Mouse (Mus musculus): ENCODE results near the gene Samd8. TPM values are rescaled to one million over a fixed set of nuclear protein-coding genes. Genes with fewer than 3 reads are reported as not detected.

Gene Samd8
- polyA plus RNA-seq, 1 experiment from 2014 or later, result 8.1 TPM

GRCm38 (mm10) chr14:21787374-21787773 lies 37.0 kb downstream of the Samd8 start:
- H3K4me3 ChIP-seq (replicated peaks; ENCODE audit: low read depth, low read length), result no peak overlapping the region
- H3K9ac ChIP-seq (ENCODE audit: low read depth, low read length), result no peak overlapping the region
- DNase-seq (ENCODE audit: low spot score) (no peak), ATAC-seq (replicated peaks; ENCODE audit: low FRiP score, low read depth) (no peak)
- no peaks in the 10 kb centered on the region for H3K9me3 ChIP-seq (replicated peaks; ENCODE audit: low read length)
- H3K36me3 ChIP-seq (ENCODE audit: insufficient read depth, low read length), result peaks cover 5% of the 10 kb centered on the region; the same call in 1 of the 2 replicates
- no peak overlapping the region for H3K4me2 ChIP-seq (ENCODE audit: low read length)
- 58% methylated on average over 3 of the region's 3 CpGs for WGBS
- H3K4me1 ChIP-seq (replicated peaks; ENCODE audit: insufficient read depth, low read length), result no peaks in the 10 kb centered on the region
- H3K27me3 ChIP-seq (ENCODE audit: insufficient read depth, low read length), result no peaks in the 10 kb centered on the region
- no peak for TF ChIP-seq CTCF (IDR thresholded peaks at IDR 0.05; ENCODE audit: low read depth)
- H3K27ac ChIP-seq, result no peak overlapping the region

- TF ChIP-seq CTCF (IDR thresholded peaks at IDR 0.05; ENCODE audit: low read depth), result no peak
- WGBS, result 85% methylated on average over 5 of the region's 5 CpGs
- Histone ChIP-seq H3K36me3 (ENCODE audit: insufficient read depth, low read length) (peaks cover 5% of the 10 kb centered on the region), H3K4me3 (replicated peaks; ENCODE audit: low read depth, low read length) (no peak overlapping the region), H3K9me3 (replicated peaks; ENCODE audit: low read length) (no peaks in the 10 kb centered on the region), H3K9ac (ENCODE audit: low read depth, low read length) (no peak overlapping the region), H3K27me3 (ENCODE audit: insufficient read depth, low read length) (no peaks in the 10 kb centered on the region), H3K27ac (no peak overlapping the region), H3K4me1 (replicated peaks; ENCODE audit: insufficient read depth, low read length) (no peaks in the 10 kb centered on the region), H3K4me2 (ENCODE audit: low read length) (no peak overlapping the region)
- ATAC-seq (replicated peaks; ENCODE audit: low FRiP score, low read depth), result no peak
- DNase-seq (ENCODE audit: low spot score), result no peak
Observed at GRCm38 (mm10) chr14:21788121-21788520, 37.8 kb downstream of the Samd8 start.

- WGBS, result 82% methylated on average over 9 of the region's 9 CpGs
- Histone ChIP-seq H3K4me2 (ENCODE audit: low read length) (no peak overlapping the region), H3K9ac (ENCODE audit: low read depth, low read length) (no peak overlapping the region), H3K36me3 (ENCODE audit: insufficient read depth, low read length) (peaks cover 4% of the 10 kb centered on the region; the same call in 1 of the 2 replicates), H3K27ac (no peak overlapping the region), H3K9me3 (replicated peaks; ENCODE audit: low read length) (no peaks in the 10 kb centered on the region), H3K27me3 (ENCODE audit: insufficient read depth, low read length) (no peaks in the 10 kb centered on the region), H3K4me1 (replicated peaks; ENCODE audit: insufficient read depth, low read length) (no peaks in the 10 kb centered on the region), H3K4me3 (replicated peaks; ENCODE audit: low read depth, low read length) (no peak overlapping the region)
- no peak for ATAC-seq (replicated peaks; ENCODE audit: low FRiP score, low read depth)
- DNase-seq (ENCODE audit: low spot score), result no peak
- TF ChIP-seq CTCF (IDR thresholded peaks at IDR 0.05; ENCODE audit: low read depth), result no peak
Observed at GRCm38 (mm10) chr14:21790585-21791251, 40.4 kb downstream of the Samd8 start.

- H3K27me3 ChIP-seq (ENCODE audit: insufficient read depth, low read length), result no peaks in the 10 kb centered on the region
- H3K9ac ChIP-seq (ENCODE audit: low read depth, low read length), result no peak overlapping the region
- no peak overlapping the region for H3K27ac ChIP-seq
- WGBS, result 89% methylated on average over 4 of the region's 4 CpGs
- H3K36me3 ChIP-seq (ENCODE audit: insufficient read depth, low read length), result peaks cover 4% of the 10 kb centered on the region; the same call in 1 of the 2 replicates
- H3K4me2 ChIP-seq (ENCODE audit: low read length), result no peak overlapping the region
- no peak overlapping the region for H3K4me3 ChIP-seq (replicated peaks; ENCODE audit: low read depth, low read length)
- no peak for ATAC-seq (replicated peaks; ENCODE audit: low FRiP score, low read depth)
- no peaks in the 10 kb centered on the region for H3K4me1 ChIP-seq (replicated peaks; ENCODE audit: insufficient read depth, low read length)
- no peaks in the 10 kb centered on the region for H3K9me3 ChIP-seq (replicated peaks; ENCODE audit: low read length)
- no peak for DNase-seq (ENCODE audit: low spot score)
- no peak for TF ChIP-seq CTCF (IDR thresholded peaks at IDR 0.05; ENCODE audit: low read depth)
Observed at GRCm38 (mm10) chr14:21791722-21792121, 41.4 kb downstream of the Samd8 start.

GRCm38 (mm10) chr14:21792250-21792649 lies 41.9 kb downstream of the Samd8 start:
- Histone ChIP-seq H3K4me1 (replicated peaks; ENCODE audit: insufficient read depth, low read length) (no peaks in the 10 kb centered on the region), H3K27me3 (ENCODE audit: insufficient read depth, low read length) (no peaks in the 10 kb centered on the region), H3K9me3 (replicated peaks; ENCODE audit: low read length) (no peaks in the 10 kb centered on the region), H3K4me3 (replicated peaks; ENCODE audit: low read depth, low read length) (no peak overlapping the region), H3K36me3 (ENCODE audit: insufficient read depth, low read length) (peaks cover 4% of the 10 kb centered on the region; the same call in 1 of the 2 replicates), H3K27ac (no peak overlapping the region), H3K9ac (ENCODE audit: low read depth, low read length) (no peak overlapping the region), H3K4me2 (ENCODE audit: low read length) (no peak overlapping the region)
- WGBS, result 93% methylated on average over 6 of the region's 6 CpGs
- DNase-seq (ENCODE audit: low spot score) (no peak), ATAC-seq (replicated peaks; ENCODE audit: low FRiP score, low read depth) (no peak)
- TF ChIP-seq CTCF (IDR thresholded peaks at IDR 0.05; ENCODE audit: low read depth), result no peak

GRCm38 (mm10) chr14:21800641-21801040 lies 50.3 kb downstream of the Samd8 start:
- Histone ChIP-seq H3K9ac (ENCODE audit: low read depth, low read length) (no peak overlapping the region), H3K4me2 (ENCODE audit: low read length) (no peak overlapping the region), H3K36me3 (ENCODE audit: insufficient read depth, low read length) (no peaks in the 10 kb centered on the region), H3K27me3 (ENCODE audit: insufficient read depth, low read length) (no peaks in the 10 kb centered on the region), H3K4me3 (replicated peaks; ENCODE audit: low read depth, low read length) (no peak overlapping the region), H3K27ac (no peak overlapping the region), H3K4me1 (replicated peaks; ENCODE audit: insufficient read depth, low read length) (no peaks in the 10 kb centered on the region), H3K9me3 (replicated peaks; ENCODE audit: low read length) (no peaks in the 10 kb centered on the region)
- TF ChIP-seq CTCF (IDR thresholded peaks at IDR 0.05; ENCODE audit: low read depth), result no peak
- ATAC-seq (replicated peaks; ENCODE audit: low FRiP score, low read depth) (no peak), DNase-seq (ENCODE audit: low spot score) (no peak)
- 94% methylated on average over 4 of the region's 4 CpGs for WGBS

- DNase-seq (ENCODE audit: low spot score), result no peak
- no peak overlapping the region for H3K4me3 ChIP-seq (replicated peaks; ENCODE audit: low read depth, low read length)
- H3K9ac ChIP-seq (ENCODE audit: low read depth, low read length), result no peak overlapping the region
- TF ChIP-seq CTCF (IDR thresholded peaks at IDR 0.05; ENCODE audit: low read depth), result no peak
- no peak overlapping the region for H3K27ac ChIP-seq
- H3K9me3 ChIP-seq (replicated peaks; ENCODE audit: low read length), result no peaks in the 10 kb centered on the region
- no peak overlapping the region for H3K4me2 ChIP-seq (ENCODE audit: low read length)
- no peaks in the 10 kb centered on the region for H3K36me3 ChIP-seq (ENCODE audit: insufficient read depth, low read length)
- ATAC-seq (replicated peaks; ENCODE audit: low FRiP score, low read depth), result no peak
- H3K27me3 ChIP-seq (ENCODE audit: insufficient read depth, low read length), result no peaks in the 10 kb centered on the region
- WGBS, result 87% methylated on average over 7 of the region's 7 CpGs
- no peaks in the 10 kb centered on the region for H3K4me1 ChIP-seq (replicated peaks; ENCODE audit: insufficient read depth, low read length)
Observed at GRCm38 (mm10) chr14:21801624-21802023, 51.3 kb downstream of the Samd8 start.

Measured in kidney, postnatal 0 days (tissue).